Mouse (Mus musculus) liver, embryonic 13.5 days (tissue): ENCODE results near the gene Macrod1. TPM values are rescaled to one million over a fixed set of nuclear protein-coding genes. Genes with fewer than 3 reads are reported as not detected.
A peak's percentile ranks its signal among the peaks of the same experiment; 100 is the strongest.

Source experiments
- ATAC-seq: fragments of 200-750 bp; cut with Nextera tagmentation; 2 replicates; pipeline ENCODE4 v1.8.0; 2017; ENCODE audit warnings: low read depth, mild to moderate bottlenecking, moderate number of reproducible peaks, moderate library complexity
- DNase-seq: peaks from one replicate; pipeline ENCODE4 v3.0.0; 2022
- H3K27ac ChIP-seq: fragments of 300-500 bp; sonication (generic); 2 replicates; pipeline ENCODE4 v1.5.1; 2015; ENCODE audit warnings: moderate library complexity, mild to moderate bottlenecking, inconsistent platforms
- H3K27me3 ChIP-seq: fragments of 300-500 bp; sonication (generic); 2 replicates; pipeline ENCODE4 v1.6.1; 2015; ENCODE audit warnings: mild to moderate bottlenecking, inconsistent platforms
- H3K36me3 ChIP-seq: fragments of 300-500 bp; sonication (generic); 2 replicates; pipeline ENCODE4 v1.6.1; 2015; ENCODE audit warnings: mild to moderate bottlenecking, inconsistent platforms
- H3K4me1 ChIP-seq: fragments of 300-500 bp; sonication (generic); replicated peaks from 2 replicates; pipeline ENCODE4 v1.6.1; 2015; ENCODE audit warnings: inconsistent platforms
- H3K4me2 ChIP-seq: fragments of 300-500 bp; sonication (generic); 2 replicates; pipeline ENCODE4 v1.6.1; 2015; ENCODE audit warnings: inconsistent platforms, mild to moderate bottlenecking, moderate library complexity
- H3K4me3 ChIP-seq: fragments of 300-500 bp; sonication (generic); replicated peaks from 2 replicates; pipeline ENCODE4 v1.5.1; 2015; ENCODE audit warnings: mild to moderate bottlenecking, inconsistent platforms
- H3K9ac ChIP-seq: fragments of 300-500 bp; sonication (generic); 2 replicates; pipeline ENCODE4 v1.6.1; 2015; ENCODE audit warnings: mild to moderate bottlenecking, inconsistent platforms
- H3K9me3 ChIP-seq: fragments of 300-500 bp; sonication (generic); replicated peaks from 2 replicates; pipeline ENCODE4 v1.6.1; 2016; ENCODE audit warnings: inconsistent platforms
- whole genome bisulfite sequencing: fragments of 180-500 bp; shearing (Covaris S2); methylation state at CpG from one replicate; pipeline ENCODE4 v1.1.7; 2015; ENCODE audit not compliant: insufficient replicate concordance; 5-methylcytosine and 5-hydroxymethylcytosine counted together
- polyA plus RNA-seq: library from polyadenylated mRNA; unstranded; fragments of >200 nt; fragmentation: Nextera tagmentation; extraction: Ambion mirVana; gene quantifications from 2 replicates; pipeline ENCODE4 v1.2.1, GENCODE M21; 2015

The Macrod1 gene
- polyA plus RNA-seq, 1 experiment from 2014 or later, result 3.0 TPM

GRCm38 (mm10) chr19:7226511-7226914 lies 169.9 kb downstream of the Macrod1 start:
- no peak overlapping the region for H3K9ac ChIP-seq
- DNase-seq, result no peak
- no peak for ATAC-seq
- 0 out of 2 replicates have a peak, but pooled peaks cover 3% of the 10 kb centered on the region for H3K4me1 ChIP-seq
- WGBS, result 59% methylated on average over 6 of the region's 6 CpGs
- H3K9me3 ChIP-seq, result no peaks in the 10 kb centered on the region
- no peak overlapping the region for H3K4me3 ChIP-seq
- H3K4me2 ChIP-seq, result no peak overlapping the region
- H3K27ac ChIP-seq, result no peak overlapping the region
- H3K36me3 ChIP-seq, result peaks cover 61% of the 10 kb centered on the region
- no peaks in the 10 kb centered on the region for H3K27me3 ChIP-seq

- no peaks in the 10 kb centered on the region for H3K27me3 ChIP-seq
- no peak overlapping the region for H3K4me3 ChIP-seq
- no peak overlapping the region for H3K9ac ChIP-seq
- peaks cover 38% of the 10 kb centered on the region for H3K4me1 ChIP-seq
- peak; percentile 70 for ATAC-seq
- no peaks in the 10 kb centered on the region for H3K9me3 ChIP-seq
- peak; percentile 42 for DNase-seq
- H3K4me2 ChIP-seq, result no peak overlapping the region
- WGBS, result 57% methylated on average over 8 of the region's 8 CpGs
- no peak overlapping the region for H3K27ac ChIP-seq
- peaks cover 80% of the 10 kb centered on the region for H3K36me3 ChIP-seq
Measured at GRCm38 (mm10) chr19:7234537-7235221, 178.1 kb downstream of the Macrod1 start.

- no peak overlapping the region for H3K4me3 ChIP-seq
- H3K9ac ChIP-seq, result no peak overlapping the region
- no peaks in the 10 kb centered on the region for H3K27me3 ChIP-seq
- no peak overlapping the region for H3K4me2 ChIP-seq
- no peak overlapping the region for H3K27ac ChIP-seq
- WGBS, result 84% methylated on average over 9 of the region's 9 CpGs
- no peak for DNase-seq
- H3K9me3 ChIP-seq, result no peaks in the 10 kb centered on the region
- peaks cover 72% of the 10 kb centered on the region for H3K36me3 ChIP-seq
- no peak for ATAC-seq
- peaks cover 44% of the 10 kb centered on the region for H3K4me1 ChIP-seq
Measured at GRCm38 (mm10) chr19:7235461-7235860, 178.9 kb downstream of the Macrod1 start.

- Histone ChIP-seq H3K9me3 (no peaks in the 10 kb centered on the region), H3K4me3 (no peak overlapping the region), H3K9ac (no peak overlapping the region), H3K4me2 (no peak overlapping the region), H3K27me3 (no peaks in the 10 kb centered on the region), H3K27ac (no peak overlapping the region), H3K4me1 (peaks cover 44% of the 10 kb centered on the region), H3K36me3 (peaks cover 66% of the 10 kb centered on the region)
- no peak for DNase-seq
- 87% methylated on average over 2 of the region's 2 CpGs for WGBS
- ATAC-seq, result no peak
Measured at GRCm38 (mm10) chr19:7236011-7236410, 179.4 kb downstream of the Macrod1 start.

GRCm38 (mm10) chr19:7236742-7237141 lies 180.1 kb downstream of the Macrod1 start:
- no peak overlapping the region for H3K9ac ChIP-seq
- WGBS, result 74% methylated on average over 4 of the region's 4 CpGs
- H3K4me2 ChIP-seq, result no peak overlapping the region
- no peak for DNase-seq
- no peak overlapping the region for H3K27ac ChIP-seq
- no peaks in the 10 kb centered on the region for H3K9me3 ChIP-seq
- peaks cover 59% of the 10 kb centered on the region for H3K36me3 ChIP-seq
- no peak overlapping the region for H3K4me3 ChIP-seq
- ATAC-seq, result no peak
- H3K4me1 ChIP-seq, result peaks cover 49% of the 10 kb centered on the region
- H3K27me3 ChIP-seq, result no peaks in the 10 kb centered on the region; the same call in 1 of the 2 replicates

- H3K9me3 ChIP-seq, result no peaks in the 10 kb centered on the region
- H3K27me3 ChIP-seq, result peaks cover 5% of the 10 kb centered on the region
- 0 out of 2 replicates have a peak overlapping the region, but pooled peaks have one; percentile 92 for H3K27ac ChIP-seq
- DNase-seq, result no peak
- no peak for ATAC-seq
- peak overlapping the region; percentile 92 for H3K4me2 ChIP-seq
- peak overlapping the region; percentile 91 for H3K9ac ChIP-seq
- peaks cover 49% of the 10 kb centered on the region for H3K4me1 ChIP-seq
- peak overlapping the region; percentile 84 for H3K4me3 ChIP-seq
- peaks cover 31% of the 10 kb centered on the region for H3K36me3 ChIP-seq
- WGBS, result 84% methylated on average over 3 of the region's 3 CpGs
Measured at GRCm38 (mm10) chr19:7239574-7239973, 183.0 kb downstream of the Macrod1 start.

GRCm38 (mm10) chr19:7240291-7240690 lies 183.7 kb downstream of the Macrod1 start:
- under 1% methylated on average over 13 of the region's 13 CpGs for WGBS
- Histone ChIP-seq H3K9ac (peak overlapping the region; percentile 91), H3K36me3 (peaks cover 30% of the 10 kb centered on the region), H3K9me3 (no peaks in the 10 kb centered on the region), H3K4me1 (peaks cover 47% of the 10 kb centered on the region), H3K27ac (peak overlapping the region; percentile 92), H3K4me3 (peak overlapping the region; percentile 84), H3K27me3 (peaks cover 5% of the 10 kb centered on the region), H3K4me2 (peak overlapping the region; percentile 92)
- DNase-seq (no peak), ATAC-seq (peak; percentile 1; the same call in 1 of the 2 replicates)

GRCm38 (mm10) chr19:7240782-7241690 lies 184.4 kb downstream of the Macrod1 start, which contains the start of gene Naa40:
TSS of gene Naa40 (minus strand) at chr19:7241183.
- H3K4me1 ChIP-seq, result peaks cover 40% of the 10 kb centered on the region
- H3K27me3 ChIP-seq, result peaks cover 5% of the 10 kb centered on the region
- ATAC-seq, result peak; percentile 98
- H3K4me3 ChIP-seq, result peak within 1 kb of the TSS; percentile 84
- H3K9me3 ChIP-seq, result no peaks in the 10 kb centered on the region
- peak within 1 kb of the TSS; percentile 92 for H3K27ac ChIP-seq
- H3K4me2 ChIP-seq, result peak within 1 kb of the TSS; percentile 92
- H3K36me3 ChIP-seq, result peaks cover 27% of the 10 kb centered on the region
- DNase-seq, result peak; percentile 89
- peak within 1 kb of the TSS; percentile 91 for H3K9ac ChIP-seq
- WGBS, result under 1% methylated on average over 80 of the region's 80 CpGs

- WGBS, result 43% methylated on average over 3 of the region's 3 CpGs
- Histone ChIP-seq H3K4me2 (no peak overlapping the region), H3K27me3 (peaks cover 5% of the 10 kb centered on the region), H3K27ac (no peak overlapping the region), H3K4me3 (no peak overlapping the region), H3K9ac (no peak overlapping the region), H3K9me3 (no peaks in the 10 kb centered on the region), H3K4me1 (peaks cover 7% of the 10 kb centered on the region), H3K36me3 (no peaks in the 10 kb centered on the region)
- DNase-seq, result peak; percentile 26
- no peak for ATAC-seq
Measured at GRCm38 (mm10) chr19:7246021-7246420, 189.4 kb downstream of the Macrod1 start.
